Mouse (Mus musculus) embryonic fibroblast, embryonic 13.5 days (primary cell): ENCODE measurements at regions not wholly inside any gene's neighbourhood (a gene's known extent, or its start where the extent isn't known, plus 50 kb on each side); places are given as distances from the start of the nearest gene placed in this dataset.

Experiments
- CTCF ChIP-seq: IDR thresholded peaks from 2 replicates; pipeline ENCODE4 v1.5.1; 2011; ENCODE audit warnings: mild to moderate bottlenecking, control low read depth, low read length, moderate library complexity, borderline replicate concordance; ENCODE audit not compliant: insufficient read depth
- POLR2A ChIP-seq: IDR thresholded peaks from 2 replicates; pipeline ENCODE4 v1.6.1; 2011; ENCODE audit warnings: low read depth, mild to moderate bottlenecking, control low read depth, low read length, moderate library complexity

DNA sequence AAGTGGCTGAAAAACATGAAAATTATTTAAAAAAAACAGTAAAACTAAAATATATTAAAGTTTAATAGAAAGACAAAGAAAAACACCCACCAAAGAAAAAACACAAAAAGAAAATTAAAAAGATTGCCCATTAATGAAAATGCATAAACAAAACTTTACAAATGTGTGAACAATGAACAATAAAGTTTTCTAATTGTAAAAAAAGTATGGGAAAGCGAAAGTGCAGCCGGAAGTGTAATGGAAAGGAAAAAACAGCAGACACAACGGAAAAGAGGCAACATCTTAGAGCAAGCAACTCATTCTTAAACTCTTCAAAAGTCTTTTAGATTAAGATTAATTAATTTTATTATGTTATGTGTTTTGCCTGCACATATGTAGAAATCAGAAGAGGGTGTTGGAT is 87.7 kb downstream of the Trim42 start:
- no peak for TF ChIP-seq CTCF
- TF ChIP-seq POLR2A: no peak
